Mouse (Mus musculus) cortical plate, adult 2 months (tissue): ENCODE results near the gene Kif27.

ENCODE experiments used
- CTCF ChIP-seq: fragments of 200-500 bp; IDR thresholded peaks from 2 replicates; pipeline ENCODE4 v1.5.1; 2011; ENCODE audit warnings: mild to moderate bottlenecking, control low read depth, low read length; ENCODE audit not compliant: insufficient read depth; ENCODE audit errors: extremely low read depth
- POLR2A ChIP-seq: fragments of 200-500 bp; IDR thresholded peaks from 2 replicates; pipeline ENCODE4 v1.6.1; 2011; ENCODE audit warnings: mild to moderate bottlenecking, low read length, control low read depth; ENCODE audit not compliant: insufficient read depth; ENCODE audit errors: extremely low read depth

DNA sequence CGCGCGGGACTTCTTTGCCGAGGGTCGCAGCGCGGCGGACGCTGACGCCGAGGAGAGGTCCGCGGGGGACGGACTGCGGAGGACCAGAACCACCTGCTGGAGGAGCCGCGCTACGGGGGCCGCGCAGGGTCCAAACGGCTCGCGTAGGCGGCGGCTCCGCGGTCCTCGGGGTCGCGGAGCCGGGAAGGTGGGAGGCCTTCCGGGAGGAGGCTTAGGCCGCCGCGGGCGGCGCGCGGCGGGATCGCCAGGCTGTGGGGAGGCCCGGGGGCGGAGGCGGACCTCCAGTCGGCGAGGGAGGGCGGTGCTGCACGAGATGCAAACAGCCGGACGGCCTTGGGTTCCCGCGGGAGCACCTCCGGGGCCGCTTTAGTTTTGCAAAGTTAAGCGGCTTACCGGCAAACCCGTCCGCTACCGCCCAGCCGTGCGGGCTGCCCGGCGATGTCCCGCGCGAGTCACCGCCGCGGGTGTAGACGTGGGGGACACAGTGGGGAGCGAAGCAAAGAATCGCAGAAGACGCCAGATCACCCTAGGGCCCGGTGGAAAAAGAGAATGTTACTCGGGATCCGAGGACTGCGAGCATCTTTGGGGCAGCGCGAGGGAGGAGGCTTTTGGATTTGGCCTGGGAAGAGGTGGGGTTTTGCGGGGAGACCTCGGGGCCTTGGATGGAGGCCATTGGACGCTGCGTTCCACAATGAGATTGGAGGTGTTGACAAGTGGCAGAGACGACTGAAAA, 84.5 kb downstream of the Kif27 start:
- TF ChIP-seq CTCF, result no peak
- no peak for TF ChIP-seq POLR2A
